Mouse (Mus musculus) adipocyte (in vitro differentiated cells): ENCODE results near the gene Nek2.

Experiments used
- DNase-seq: peaks from one replicate; pipeline ENCODE4 v3.0.0-alpha.2; 2016; ENCODE audit warnings: low spot score

Gene Nek2

GRCm38 (mm10) chr1:191821326-191822091 lies at the start of gene Nek2:
Nek2 (plus strand) TSS chr1:191821444.
- DNase-seq = peak; percentile 98

GRCm38 (mm10) chr1:191774106-191774505 lies 47.1 kb upstream of the Nek2 start:
- DNase-seq = no peak

- DNase-seq = no peak
Observed at GRCm38 (mm10) chr1:191775116-191775515, 46.1 kb upstream of the Nek2 start.

- no peak for DNase-seq
Observed at GRCm38 (mm10) chr1:191777521-191777920, 43.7 kb upstream of the Nek2 start.

- no peak for DNase-seq
Observed at GRCm38 (mm10) chr1:191780470-191780869, 40.8 kb upstream of the Nek2 start.

- peak; percentile 56 for DNase-seq
Observed at GRCm38 (mm10) chr1:191785108-191785507, 36.1 kb upstream of the Nek2 start.

- no peak for DNase-seq
Observed at GRCm38 (mm10) chr1:191786255-191786654, 35.0 kb upstream of the Nek2 start.

- DNase-seq = no peak
Observed at GRCm38 (mm10) chr1:191787379-191787778, 33.9 kb upstream of the Nek2 start.

GRCm38 (mm10) chr1:191792991-191793390 lies 28.3 kb upstream of the Nek2 start:
- peak; percentile 73 for DNase-seq

GRCm38 (mm10) chr1:191793888-191794532 lies 27.2 kb upstream of the Nek2 start:
- no peak for DNase-seq

GRCm38 (mm10) chr1:191796238-191796896 lies 24.9 kb upstream of the Nek2 start:
- DNase-seq = peak; percentile 72

GRCm38 (mm10) chr1:191802093-191802819 lies 19.0 kb upstream of the Nek2 start:
- no peak for DNase-seq

- peak; percentile 26 for DNase-seq
Observed at GRCm38 (mm10) chr1:191802820-191803655, 18.2 kb upstream of the Nek2 start.

- DNase-seq = no peak
Observed at GRCm38 (mm10) chr1:191804747-191805146, 16.5 kb upstream of the Nek2 start.

GRCm38 (mm10) chr1:191805788-191806187 lies 15.5 kb upstream of the Nek2 start:
- no peak for DNase-seq

- DNase-seq = no peak
Observed at GRCm38 (mm10) chr1:191806740-191807139, 14.5 kb upstream of the Nek2 start.

GRCm38 (mm10) chr1:191807979-191808378 lies 13.3 kb upstream of the Nek2 start:
- no peak for DNase-seq

- peak; percentile 47 for DNase-seq
Observed at GRCm38 (mm10) chr1:191808688-191809223, 12.5 kb upstream of the Nek2 start.

GRCm38 (mm10) chr1:191811774-191812173 lies 9.5 kb upstream of the Nek2 start:
- DNase-seq = no peak

- no peak for DNase-seq
Observed at GRCm38 (mm10) chr1:191812949-191813691, 8.1 kb upstream of the Nek2 start.
